Comparison of ENCODE assay signal across 8 mouse cellular contexts in the genomic region with DNA sequence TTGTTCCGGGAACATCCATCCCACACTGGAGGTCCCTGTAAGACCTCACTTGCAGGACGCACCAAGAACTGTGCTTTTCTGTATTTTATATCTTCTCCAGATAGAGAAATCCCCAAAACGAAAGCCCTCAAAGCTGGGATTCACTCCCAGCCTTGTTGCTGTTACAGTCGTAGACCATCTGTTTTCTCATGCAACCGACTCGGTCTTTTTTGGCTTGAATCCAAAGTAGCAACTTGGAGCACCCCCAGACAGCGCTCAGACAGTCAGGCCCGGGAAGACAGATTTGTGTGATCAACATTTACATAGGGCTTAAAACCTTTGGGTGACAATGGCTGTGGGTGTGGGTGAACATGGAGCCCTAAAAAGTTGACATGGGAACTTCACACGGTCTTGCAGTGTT. TPM values are rescaled to one million over a fixed set of nuclear protein-coding genes. Genes with fewer than 3 reads are reported as not detected.
DNase-seq lines count a peak whose midpoint lies in the region; ATAC-seq and TF ChIP-seq lines count a peak whose summit lies in the region.

No protein-coding gene starts in this region.

- peak overlapping the region; percentile 4; the same call in 1 of the 2 replicates for H3K4me2 ChIP-seq in heart, embryonic 13.5 days

- WGBS in liver, adult 2 months: 74% methylated on average over 9 of the region's 9 CpGs
- 56% methylated on average over 9 of the region's 9 CpGs for WGBS in heart, embryonic 13.5 days

- no peaks in the 10 kb centered on the region for H3K79me2 ChIP-seq in liver, adult 2 months (ENCODE audit: control insufficient read depth, insufficient read depth, low read length)

- ATAC-seq in heart, embryonic 13.5 days (ENCODE audit: extremely low read depth, insufficient number of reproducible peaks, low FRiP score, low TSS enrichment): no peak

- H3K4me1 ChIP-seq in liver, adult 2 months (ENCODE audit: control insufficient read depth, insufficient read depth, low read length): peaks cover 13% of the 10 kb centered on the region
- peaks cover 45% of the 10 kb centered on the region for H3K4me1 ChIP-seq in heart, embryonic 13.5 days

- no peaks in the 10 kb centered on the region for H3K36me3 ChIP-seq in liver, adult 2 months (ENCODE audit: control insufficient read depth, insufficient read depth, low read length)
- H3K36me3 ChIP-seq in heart, embryonic 13.5 days: no peaks in the 10 kb centered on the region

- no peak overlapping the region for H3K4me3 ChIP-seq in liver, adult 2 months (ENCODE audit: insufficient read depth, low read depth, low read length)
- no peak overlapping the region for H3K4me3 ChIP-seq in heart, embryonic 13.5 days

- no peaks in the 10 kb centered on the region for H3K27me3 ChIP-seq in liver, adult 2 months (ENCODE audit: control insufficient read depth, insufficient read depth, low read length)
- no peaks in the 10 kb centered on the region for H3K27me3 ChIP-seq in heart, embryonic 13.5 days (replicated peaks)

- no peak for DNase-seq in liver, adult 2 months (ENCODE audit: extremely low read depth, low read depth, low spot score)
- no peak for DNase-seq in liver
- DNase-seq in brain, embryonic 14.5 days (ENCODE audit: low read depth): peak; percentile 88
- DNase-seq in layer of hippocampus, adult 8-10 months (ENCODE audit: low spot score in 2 of 2): peak; percentile 60 to 67
- peak; percentile 77 to 88 for DNase-seq in right cerebral cortex, postnatal 10 days (ENCODE audit: low spot score in 2 of 2)
- no peak for DNase-seq in Muller cell, postnatal 12 days (ENCODE audit: inconsistent ontology term)
- no peak for DNase-seq in cerebellum, adult 8-10 months

- peak overlapping the region; percentile 83 for H3K27ac ChIP-seq in liver, adult 2 months (replicated peaks; ENCODE audit: insufficient read depth, low read depth, low read length)
- peak overlapping the region; percentile 77 for H3K27ac ChIP-seq in heart, embryonic 13.5 days (replicated peaks)

- no peak overlapping the region for H3K9ac ChIP-seq in liver, adult 2 months (ENCODE audit: low read depth, low read length)
- H3K9ac ChIP-seq in heart, embryonic 13.5 days: peak overlapping the region; percentile 70; the same call in 1 of the 2 replicates

- no peak for TF ChIP-seq POLR2A in liver, adult 2 months (IDR thresholded peaks at IDR 0.05; ENCODE audit: extremely low read depth, insufficient read depth, low read length)
- TF ChIP-seq POLR2A in brain, embryonic 14.5 days (IDR thresholded peaks at IDR 0.05; ENCODE audit: borderline replicate concordance, extremely low read depth, insufficient read depth, insufficient read length, poor library complexity, severe bottlenecking): no peak

- no peaks in the 10 kb centered on the region for H3K9me3 ChIP-seq in heart, embryonic 13.5 days

- TF ChIP-seq CTCF in liver, adult 2 months (IDR thresholded peaks at IDR 0.05; ENCODE audit: low read depth, low read length): no peak
- TF ChIP-seq CTCF in brain, embryonic 14.5 days (IDR thresholded peaks at IDR 0.05; ENCODE audit: borderline replicate concordance, extremely low read depth, insufficient read depth, insufficient read length): no peak

RNA-seq across cellular contexts. Expression of gene Klf3, which starts 59.1 kb away (rescaled TPM):
- total RNA-seq in liver, adult 2 months (2014; rRNA removed): 17.8 and 18.3 TPM in 2 replicates
- 35.7 and 39.9 TPM in 2 replicates for polyA plus RNA-seq in liver, adult 2 months (2012; rRNA removed)
- polyA plus RNA-seq in brain, embryonic 14.5 days (2012; rRNA removed): 22.3 and 24.1 TPM in 2 replicates
- polyA plus RNA-seq in heart, embryonic 13.5 days (2015; fragmentation: Nextera tagmentation; extraction: Ambion mirVana): 49.8 TPM in 2 replicates
- total RNA-seq in layer of hippocampus, adult 8-10 months (2022): 10 to 100 TPM; 50.8 to 60.7 (median 54.0) TPM

Comparison
In these comparisons a context has a peak if more than half of its experiments do, and no peak if none do; other contexts are left out.
1. DNase-seq: peak in brain, embryonic 14.5 days (single experiment), layer of hippocampus, adult 8-10 months (2 of 2) and right cerebral cortex, postnatal 10 days (2 of 2); none in liver, adult 2 months (single experiment), liver (single experiment), Muller cell, postnatal 12 days (single experiment) and cerebellum, adult 8-10 months (single experiment).